Mouse (Mus musculus) intestine, embryonic 14.5 days (tissue): ENCODE data around the gene Mrnip. TPM values are rescaled to one million over a fixed set of nuclear protein-coding genes. Genes with fewer than 3 reads are reported as not detected.

ENCODE experiments used
- ATAC-seq: fragments of 200-750 bp; cut with Nextera tagmentation; replicated peaks from 2 replicates; pipeline ENCODE4 v1.8.0; 2017; ENCODE audit warnings: low read depth, moderate number of reproducible peaks, moderate TSS enrichment, moderate library complexity; ENCODE audit not compliant: low FRiP score, low TSS enrichment
- DNase-seq: peaks from one replicate; pipeline ENCODE4 v3.0.0-alpha.2; 2018; ENCODE audit warnings: low spot score
- H3K27ac ChIP-seq: fragments of 300-500 bp; sonication (generic); 2 replicates; pipeline ENCODE4 v1.5.1; 2014; ENCODE audit warnings: low read depth, mild to moderate bottlenecking, control low read depth
- H3K27me3 ChIP-seq: fragments of 300-500 bp; sonication (generic); replicated peaks from 2 replicates; pipeline ENCODE4 v1.6.1; 2014; ENCODE audit warnings: low read length, control low read depth; ENCODE audit not compliant: control insufficient read depth, insufficient read depth
- H3K36me3 ChIP-seq: fragments of 300-500 bp; sonication (generic); 2 replicates; pipeline ENCODE4 v1.6.1; 2014; ENCODE audit warnings: low read length, control low read depth; ENCODE audit not compliant: control insufficient read depth, insufficient read depth
- H3K4me1 ChIP-seq: fragments of 300-500 bp; sonication (generic); replicated peaks from 2 replicates; pipeline ENCODE4 v1.6.1; 2014; ENCODE audit warnings: low read length, control low read depth, mixed read lengths; ENCODE audit not compliant: control insufficient read depth, insufficient read depth
- H3K4me2 ChIP-seq: fragments of 300-500 bp; sonication (generic); 2 replicates; pipeline ENCODE4 v1.6.1; 2014; ENCODE audit warnings: low read length
- H3K4me3 ChIP-seq: fragments of 300-500 bp; sonication (generic); 2 replicates; pipeline ENCODE4 v1.5.1; 2014; ENCODE audit warnings: low read depth, low read length, control low read depth, mixed read lengths
- H3K9ac ChIP-seq: fragments of 300-500 bp; sonication (generic); 2 replicates; pipeline ENCODE4 v1.6.1; 2014; ENCODE audit warnings: mild to moderate bottlenecking, low read length
- H3K9me3 ChIP-seq: fragments of 300-500 bp; sonication (generic); 2 replicates; pipeline ENCODE4 v1.6.1; 2016; ENCODE audit warnings: low read length, control low read depth; ENCODE audit not compliant: control insufficient read depth
- WGBS: fragments of 180-500 bp; shearing (Covaris S2); extraction: QIAGEN DNeasy Blood & Tissue Kit; methylation state at CpG from one replicate; pipeline ENCODE4 v1.1.7; 2014; 5-methylcytosine and 5-hydroxymethylcytosine counted together
- polyA plus RNA-seq: library from polyadenylated mRNA; unstranded; fragments of >200 nt; fragmentation: Nextera tagmentation; extraction: Ambion mirVana; gene quantifications from 2 replicates; pipeline ENCODE4 v1.2.1, GENCODE M21; 2014

Gene Mrnip
- polyA plus RNA-seq, 1 experiment from 2014 or later = 15.6 TPM

GRCm38 (mm10) chr11:50203302-50203827, 29.1 kb downstream of the Mrnip start:
- no peak overlapping the region for H3K4me2 ChIP-seq
- ATAC-seq = no peak
- DNase-seq = no peak
- no peaks in the 10 kb centered on the region for H3K27me3 ChIP-seq
- no peak overlapping the region for H3K9ac ChIP-seq
- H3K27ac ChIP-seq = no peak overlapping the region
- H3K9me3 ChIP-seq = no peaks in the 10 kb centered on the region
- H3K4me1 ChIP-seq = no peaks in the 10 kb centered on the region
- WGBS = 88% methylated on average over 9 of the region's 9 CpGs
- H3K4me3 ChIP-seq = no peak overlapping the region
- H3K36me3 ChIP-seq = peaks cover 90% of the 10 kb centered on the region

DNA sequence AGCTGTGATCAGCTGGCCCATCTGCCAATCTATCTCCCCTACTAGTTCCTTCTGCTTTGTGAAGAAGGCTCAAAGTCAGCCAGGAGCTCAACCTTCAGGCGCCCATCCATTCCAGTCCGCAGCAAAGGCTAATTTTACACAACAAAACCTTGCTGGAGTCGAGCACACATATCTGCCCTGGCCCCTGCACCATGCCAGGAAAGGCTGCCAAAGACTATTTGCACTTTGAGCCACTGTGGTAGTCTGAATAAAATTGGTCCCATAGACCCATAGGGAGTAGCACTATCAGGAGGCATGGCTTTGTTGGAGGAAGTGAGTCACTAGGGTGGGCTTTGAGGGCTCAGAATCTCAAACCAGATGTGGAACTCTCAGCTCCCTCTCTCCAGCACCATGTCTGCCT, 31.2 kb downstream of the Mrnip start:
- no peak overlapping the region for H3K27ac ChIP-seq
- H3K4me3 ChIP-seq = no peak overlapping the region
- ATAC-seq (no peak), DNase-seq (no peak)
- H3K9ac ChIP-seq = no peak overlapping the region
- peaks cover 5% of the 10 kb centered on the region; the same call in 1 of the 2 replicates for H3K4me1 ChIP-seq
- H3K27me3 ChIP-seq = no peaks in the 10 kb centered on the region
- WGBS = 91% methylated on average over 3 of the region's 3 CpGs
- H3K4me2 ChIP-seq = no peak overlapping the region
- H3K9me3 ChIP-seq = no peaks in the 10 kb centered on the region
- peaks cover 73% of the 10 kb centered on the region for H3K36me3 ChIP-seq

DNA sequence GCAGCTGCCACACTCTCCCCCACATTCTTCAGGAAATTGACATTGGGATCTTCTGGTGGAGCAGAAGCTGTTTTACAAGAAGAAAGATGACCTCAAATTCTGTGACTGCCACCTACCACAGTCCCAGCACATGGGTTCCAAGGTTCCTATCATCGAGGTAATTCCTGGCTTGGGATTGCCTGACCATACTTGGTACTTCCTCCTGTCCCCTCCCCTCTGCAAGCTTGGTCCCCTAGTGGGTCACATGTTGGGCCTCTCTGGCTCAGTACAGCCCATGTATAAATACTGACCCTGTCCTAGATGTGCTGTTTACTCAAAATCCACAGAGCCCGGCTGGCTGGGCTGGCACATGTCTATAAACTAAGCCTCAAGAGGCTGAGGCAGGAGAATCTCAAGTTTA, 31.8 kb downstream of the Mrnip start:
- Histone ChIP-seq H3K9me3 (no peaks in the 10 kb centered on the region), H3K27me3 (no peaks in the 10 kb centered on the region), H3K36me3 (peaks cover 67% of the 10 kb centered on the region), H3K27ac (no peak overlapping the region), H3K4me2 (no peak overlapping the region), H3K4me1 (peaks cover 7% of the 10 kb centered on the region), H3K9ac (no peak overlapping the region), H3K4me3 (no peak overlapping the region)
- WGBS = 83% methylated on average over 2 of the region's 2 CpGs
- ATAC-seq (no peak), DNase-seq (no peak)

DNA sequence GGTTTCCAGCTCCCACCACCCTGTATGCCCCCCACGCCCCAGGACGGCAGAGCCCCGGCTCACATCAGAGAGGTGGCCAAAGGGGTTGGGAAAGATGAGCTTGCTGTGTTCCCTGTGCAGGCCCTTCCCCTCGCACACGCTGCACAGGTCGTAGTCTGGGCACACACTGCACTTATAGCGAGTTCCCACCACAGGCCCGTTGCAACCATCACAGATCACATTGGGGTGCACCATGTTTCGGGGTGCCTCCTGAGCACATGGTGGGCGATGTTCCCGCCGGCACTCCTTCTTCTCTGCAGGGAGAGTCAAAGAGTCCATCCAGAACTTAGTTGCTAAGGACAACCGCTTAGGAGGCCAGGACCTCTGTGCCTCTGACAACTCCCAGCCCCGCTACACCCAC, 33.1 kb downstream of the Mrnip start:
- DNase-seq = no peak
- 96% methylated on average over 14 of the region's 14 CpGs for WGBS
- peaks cover 54% of the 10 kb centered on the region for H3K36me3 ChIP-seq

GRCm38 (mm10) chr11:50208039-50208438, 33.8 kb downstream of the Mrnip start:
- Histone ChIP-seq H3K27ac (no peak overlapping the region), H3K4me1 (peaks cover 11% of the 10 kb centered on the region), H3K9me3 (no peaks in the 10 kb centered on the region), H3K27me3 (no peaks in the 10 kb centered on the region), H3K4me2 (no peak overlapping the region), H3K9ac (no peak overlapping the region), H3K36me3 (peaks cover 47% of the 10 kb centered on the region), H3K4me3 (no peak overlapping the region)
- DNase-seq = no peak
- no peak for ATAC-seq
- 96% methylated on average over 5 of the region's 5 CpGs for WGBS

More for the DNA sequence above, 33.1 kb downstream of the Mrnip start:
- peaks cover 11% of the 10 kb centered on the region for H3K4me1 ChIP-seq
- H3K4me2 ChIP-seq = no peak overlapping the region
- H3K9me3 ChIP-seq = no peaks in the 10 kb centered on the region
- no peak overlapping the region for H3K27ac ChIP-seq
- no peak overlapping the region for H3K9ac ChIP-seq
- H3K4me3 ChIP-seq = no peak overlapping the region
- ATAC-seq = no peak
- H3K27me3 ChIP-seq = no peaks in the 10 kb centered on the region

DNA sequence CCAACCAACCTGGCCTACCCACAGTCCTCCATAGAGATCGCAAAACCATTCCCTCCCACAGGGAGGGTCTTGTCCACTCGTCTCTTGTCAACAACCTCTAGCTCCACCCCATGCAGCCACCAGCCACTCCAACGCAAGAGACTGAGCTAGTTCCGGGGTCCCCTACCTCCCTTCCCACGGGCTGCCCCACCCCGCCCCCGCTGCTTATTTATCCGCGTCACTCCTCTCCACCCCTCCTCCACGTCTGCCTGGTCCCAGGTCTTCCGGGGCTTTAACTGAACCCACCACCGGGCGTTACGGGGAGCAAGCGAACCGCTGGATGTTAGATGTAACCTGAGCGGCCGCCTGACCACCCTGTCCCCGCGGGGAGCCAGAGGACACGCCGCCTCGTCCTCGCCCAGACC, 35.9 kb downstream of the Mrnip start:
- peak overlapping the region; percentile 99 for H3K27ac ChIP-seq
- WGBS = under 1% methylated on average over 24 of the region's 24 CpGs

DNA sequence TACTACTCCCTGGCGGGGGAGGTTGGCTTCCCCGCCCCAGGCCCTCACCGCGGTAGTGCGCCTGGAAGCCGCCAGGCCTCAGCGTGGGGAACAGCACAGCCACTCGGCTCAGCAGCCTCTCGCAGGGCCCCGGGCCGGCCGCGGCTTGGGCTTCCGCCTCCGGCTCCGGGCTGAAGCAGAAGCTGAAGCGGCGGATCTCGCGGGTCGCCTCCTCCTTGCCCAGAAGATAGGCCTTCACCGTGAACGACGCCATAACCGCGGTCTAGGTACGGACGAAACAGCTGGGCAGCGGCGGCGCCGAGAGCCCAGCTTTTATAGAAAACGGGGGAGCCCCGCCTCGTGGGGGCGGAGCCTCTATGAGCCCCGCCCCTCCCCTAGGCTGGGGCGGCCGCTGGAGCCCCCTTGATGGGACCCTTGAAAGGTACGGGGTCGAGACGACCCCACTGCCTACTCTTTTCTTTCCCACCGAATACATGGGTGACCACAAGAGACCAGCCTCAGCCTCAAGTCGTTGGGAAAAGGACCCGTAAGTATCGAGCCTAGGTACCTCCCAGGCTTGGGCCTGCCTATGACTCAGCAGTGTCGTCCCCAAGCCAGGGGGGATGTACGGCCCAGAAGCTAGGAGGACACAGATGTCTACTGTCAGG, 36.4 kb downstream of the Mrnip start, which contains the start of the genes Sqstm1 and Mgat4b:
Gene Sqstm1 (minus strand): TSS at position 323 of the 647 bp plus-strand sequence.
Gene Mgat4b (plus strand): TSS at position 386 of the 647 bp plus-strand sequence.
- WGBS = under 1% methylated on average over 48 of the region's 48 CpGs
- ATAC-seq (peak; percentile 76), DNase-seq (peak; percentile 95)
- Histone ChIP-seq H3K4me3 (peak within 1 kb of the TSS; percentile 96), H3K4me1 (peaks cover 13% of the 10 kb centered on the region), H3K4me2 (peak within 1 kb of the TSS; percentile 66), H3K36me3 (peaks cover 22% of the 10 kb centered on the region), H3K27me3 (no peaks in the 10 kb centered on the region), H3K9me3 (no peaks in the 10 kb centered on the region), H3K9ac (peak within 1 kb of the TSS; percentile 97), H3K27ac (peak within 1 kb of the TSS; percentile 99)

More for the DNA sequence above, 35.9 kb downstream of the Mrnip start:
- Histone ChIP-seq H3K9ac (peak overlapping the region; percentile 97), H3K4me3 (peak overlapping the region; percentile 96), H3K36me3 (peaks cover 27% of the 10 kb centered on the region), H3K4me1 (peaks cover 11% of the 10 kb centered on the region), H3K27me3 (no peaks in the 10 kb centered on the region), H3K9me3 (no peaks in the 10 kb centered on the region), H3K4me2 (peak overlapping the region; percentile 66)
- DNase-seq (no peak), ATAC-seq (peak; percentile 91)

DNA sequence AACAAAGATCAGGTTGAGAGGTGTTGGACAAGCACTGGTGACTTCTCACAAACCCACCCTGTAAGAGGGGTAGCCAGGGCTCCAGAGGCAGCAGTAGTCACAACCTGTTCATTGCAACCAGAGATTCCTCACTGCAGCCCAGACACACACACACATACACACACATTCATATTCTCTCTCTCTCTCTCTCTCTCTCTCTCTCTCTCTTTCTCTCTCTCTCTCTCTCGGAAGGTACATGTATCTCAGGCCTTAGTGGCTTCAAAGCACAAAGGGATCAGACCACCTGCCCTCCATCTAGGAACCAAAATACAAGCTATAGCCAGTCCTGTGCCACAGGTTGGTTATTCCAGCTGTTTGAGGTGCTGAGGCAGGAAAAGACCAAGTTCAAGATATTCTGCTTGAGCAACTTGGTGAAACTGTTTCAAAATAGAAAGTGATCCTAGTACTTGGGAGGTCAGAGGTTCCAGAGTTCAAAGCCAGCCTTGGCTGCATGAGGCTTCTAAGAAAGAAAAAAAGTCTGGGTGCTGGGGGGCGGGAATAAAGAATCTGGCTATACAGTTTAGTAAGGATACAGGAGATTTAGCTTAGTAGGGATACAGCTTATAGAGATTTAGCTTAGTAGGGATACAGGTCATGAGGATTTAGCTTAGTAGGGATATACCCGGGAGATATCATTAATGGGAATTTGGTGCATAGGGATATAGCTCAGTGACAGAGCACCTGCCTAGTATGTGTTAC, 37.2 kb downstream of the Mrnip start:
- Histone ChIP-seq H3K4me2 (peak overlapping the region; percentile 66), H3K9ac (no peak overlapping the region; the same call in 1 of the 2 replicates), H3K9me3 (no peaks in the 10 kb centered on the region), H3K4me1 (peaks cover 20% of the 10 kb centered on the region), H3K36me3 (peaks cover 13% of the 10 kb centered on the region), H3K4me3 (peak overlapping the region; percentile 96), H3K27me3 (no peaks in the 10 kb centered on the region), H3K27ac (no peak overlapping the region)
- WGBS = 90% methylated on average over 3 of the region's 3 CpGs
- DNase-seq = no peak
- no peak for ATAC-seq
